Mouse (Mus musculus) right cerebral cortex, adult 2 months (tissue): ENCODE measurements around the gene Babam1.

Experiments
- DNase-seq, 2 experiments: peaks; one replicate each; pipeline ENCODE4 v3.0.0; 2021 to 2022; ENCODE audit warnings: low spot score in 2 of 2

The Babam1 gene

DNA sequence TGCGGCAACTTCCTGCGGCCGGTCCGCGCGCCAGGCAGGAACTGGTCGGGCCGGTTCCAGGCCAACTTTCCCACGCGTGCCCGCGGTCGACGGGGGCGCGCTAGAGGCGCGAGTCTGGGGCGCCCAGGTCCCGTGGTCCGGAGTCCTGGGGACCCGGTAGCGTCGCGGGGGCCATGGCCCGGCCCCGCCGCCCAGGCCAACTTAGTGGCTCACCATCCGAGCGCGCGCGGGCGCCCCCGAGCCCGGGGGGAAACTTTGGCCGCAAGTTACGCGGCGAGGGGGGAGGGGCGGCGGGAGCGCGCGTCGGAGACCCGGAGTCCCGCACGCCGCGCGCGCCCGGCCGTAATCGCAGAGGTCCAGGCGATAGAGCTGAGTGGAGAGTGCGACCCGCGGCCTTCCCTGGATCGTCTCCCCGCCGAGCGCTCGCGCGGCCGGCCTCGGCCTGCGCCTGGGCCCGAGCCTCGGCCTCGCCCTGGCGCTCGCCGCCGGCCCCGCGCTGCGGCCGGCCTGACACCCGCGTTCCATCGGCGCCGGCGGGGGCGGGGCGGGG lies 15.2 kb upstream of the Babam1 start, which contains the start of gene Nr2f6:
Nr2f6 (minus strand) TSS at position 540 of the 550 bp plus-strand sequence.
- DNase-seq = peak in 1 of 2 experiments; percentile 52

DNA sequence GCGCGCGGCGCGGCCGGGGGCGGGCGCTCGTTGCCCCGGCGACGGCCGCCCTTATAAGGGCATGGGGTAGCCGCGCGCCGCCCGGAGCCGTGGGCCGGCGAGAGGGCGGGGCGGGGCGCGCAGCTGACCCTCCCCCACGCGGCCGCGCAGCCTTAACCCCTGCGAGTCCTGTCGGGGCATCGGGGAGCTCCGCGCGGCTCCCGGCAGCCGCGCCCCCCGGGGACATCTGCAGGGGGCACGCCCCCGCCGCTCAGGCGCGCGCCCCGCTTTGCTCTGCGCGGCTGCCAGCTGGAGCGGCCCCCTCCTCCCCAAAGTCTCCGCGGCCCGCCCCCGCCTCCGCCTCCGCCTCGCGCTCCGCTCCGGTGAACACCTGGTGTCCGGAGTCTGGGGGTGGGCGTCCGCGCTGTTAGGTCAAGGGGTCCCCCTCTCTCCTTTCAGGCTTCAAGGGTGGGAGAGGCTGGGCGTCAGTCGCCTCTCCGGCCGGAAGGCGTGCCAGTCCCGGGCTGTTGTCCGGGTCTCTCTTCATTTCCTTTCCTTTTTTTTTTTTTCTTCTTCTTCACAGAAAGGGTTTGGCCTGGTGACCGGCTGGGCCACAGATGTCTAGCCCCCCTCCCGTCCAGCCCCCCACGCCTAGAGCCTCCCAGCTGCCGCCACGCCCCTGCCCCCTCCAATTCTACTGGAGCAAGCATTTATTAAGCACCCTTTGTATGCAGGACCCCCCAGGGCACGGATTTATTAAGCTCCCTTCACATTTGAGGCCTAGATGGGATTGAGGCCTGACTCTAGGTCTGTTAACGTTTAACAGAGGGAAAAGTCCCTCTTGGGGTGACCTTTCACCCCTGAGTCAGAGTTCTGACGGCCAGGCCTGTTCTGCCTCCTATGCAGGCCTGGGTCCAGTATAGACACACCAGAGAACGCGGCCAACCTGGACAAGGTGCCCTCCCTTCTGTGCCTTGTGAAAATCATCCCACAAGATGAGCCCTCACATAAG lies 14.4 kb upstream of the Babam1 start:
- DNase-seq = peak in 1 of 2 experiments; percentile 71

DNA sequence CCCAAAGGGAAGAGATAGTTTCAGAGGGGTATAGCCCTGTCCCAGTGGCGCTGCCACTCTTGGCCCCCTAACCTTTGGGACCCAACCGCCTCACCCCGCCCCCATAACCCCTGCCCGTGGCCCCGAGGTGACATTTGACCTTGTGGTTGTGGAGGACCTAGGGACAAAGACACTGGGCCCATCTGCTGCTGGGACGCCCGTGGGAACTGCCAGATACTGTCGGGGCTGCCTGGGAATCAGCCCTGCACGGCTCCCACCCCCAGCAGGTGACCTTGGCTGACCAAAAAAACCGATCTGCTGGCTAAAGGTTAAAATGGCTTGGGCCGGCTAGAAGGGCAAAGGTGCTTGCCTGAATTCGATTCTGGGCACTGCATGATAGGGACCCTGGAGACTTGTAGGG lies 13.3 kb upstream of the Babam1 start:
- DNase-seq = no peak

DNA sequence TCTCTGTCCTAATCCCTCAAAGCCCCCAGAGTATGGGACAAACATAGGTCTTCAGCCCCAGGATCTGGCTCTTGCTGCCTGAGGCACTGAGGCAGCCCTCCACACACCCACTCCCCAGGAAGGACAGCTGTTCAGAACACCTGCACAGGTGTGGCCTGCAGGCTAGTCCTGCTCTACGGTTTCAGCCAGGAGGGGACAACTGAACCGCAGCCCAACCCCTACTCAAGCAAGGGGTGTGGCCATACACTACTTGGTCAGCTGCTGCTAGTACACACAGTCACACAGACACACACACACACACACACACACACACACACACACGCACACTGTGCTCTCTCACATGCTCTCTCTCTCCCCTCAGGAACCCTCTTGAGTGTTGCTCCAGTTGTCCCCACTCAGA lies 12.8 kb upstream of the Babam1 start:
- DNase-seq = no peak

DNA sequence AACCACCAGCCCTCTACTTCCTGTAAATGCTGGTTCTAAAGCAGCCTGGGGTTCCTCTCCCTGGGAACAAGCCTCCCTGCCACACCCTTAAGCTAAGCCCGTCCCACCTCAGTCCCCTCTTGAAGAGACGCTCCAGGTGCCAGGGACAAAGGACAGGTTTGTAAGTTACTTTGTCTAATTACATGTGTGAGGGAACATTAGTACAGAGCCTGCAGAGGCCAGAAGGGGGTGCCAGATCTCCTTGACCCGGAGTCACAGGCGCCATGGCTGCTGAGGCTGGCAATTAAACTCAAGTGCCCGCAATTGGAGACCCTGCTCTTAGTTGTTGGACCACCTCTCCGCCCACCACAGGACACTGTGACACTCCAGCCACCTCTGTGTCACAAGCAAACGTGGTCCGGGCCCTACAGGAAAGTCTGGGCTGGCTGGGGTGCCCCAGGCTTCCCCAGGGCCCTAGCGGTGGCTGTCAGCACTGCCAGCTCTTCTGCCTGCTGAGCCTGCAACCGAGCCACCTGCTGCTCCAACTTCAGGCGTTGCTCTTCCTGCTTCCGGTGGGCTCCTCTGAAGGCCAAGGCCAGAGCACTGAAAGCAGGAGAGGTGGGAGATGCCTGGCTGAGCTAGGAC lies 11.3 kb upstream of the Babam1 start:
- DNase-seq = no peak

DNA sequence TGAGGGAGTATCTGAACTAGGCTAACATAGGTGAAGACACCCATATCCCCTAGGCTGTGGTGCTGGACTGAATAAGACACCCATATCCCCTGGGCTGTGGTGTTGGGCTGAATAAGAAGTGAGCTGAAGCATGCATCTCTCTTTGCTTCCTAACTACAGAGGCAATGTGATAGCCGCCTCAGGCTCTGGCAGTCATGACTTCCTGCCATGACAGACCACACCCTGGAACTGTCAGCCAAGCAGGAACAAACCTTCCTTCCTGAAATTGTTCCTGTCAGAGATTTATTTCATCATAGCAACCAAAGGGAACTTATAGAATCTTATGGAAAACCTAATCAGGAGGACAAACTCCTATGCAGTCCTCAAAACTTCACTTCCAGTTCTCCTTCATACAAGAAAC lies 8.4 kb upstream of the Babam1 start:
- DNase-seq = no peak

DNA sequence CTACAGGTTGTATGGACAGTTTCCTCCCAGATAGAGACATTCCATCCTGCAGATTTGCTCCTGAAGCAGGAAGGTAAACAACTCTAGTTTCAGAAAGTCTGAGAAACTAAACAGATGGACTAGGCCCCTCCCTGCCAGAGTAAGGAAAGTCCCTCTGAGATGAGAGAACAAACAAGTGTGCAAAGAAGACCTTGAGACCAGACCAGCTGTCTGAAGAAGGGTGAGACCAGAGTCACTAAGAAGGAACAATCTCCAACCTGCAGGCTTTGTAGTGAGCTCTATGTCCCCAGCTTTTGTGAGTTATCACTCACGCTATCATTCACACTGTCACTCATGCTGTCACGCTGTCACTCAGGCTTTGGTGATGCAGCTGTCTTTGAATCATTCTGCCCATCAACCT lies 5.0 kb upstream of the Babam1 start:
- DNase-seq = no peak

DNA sequence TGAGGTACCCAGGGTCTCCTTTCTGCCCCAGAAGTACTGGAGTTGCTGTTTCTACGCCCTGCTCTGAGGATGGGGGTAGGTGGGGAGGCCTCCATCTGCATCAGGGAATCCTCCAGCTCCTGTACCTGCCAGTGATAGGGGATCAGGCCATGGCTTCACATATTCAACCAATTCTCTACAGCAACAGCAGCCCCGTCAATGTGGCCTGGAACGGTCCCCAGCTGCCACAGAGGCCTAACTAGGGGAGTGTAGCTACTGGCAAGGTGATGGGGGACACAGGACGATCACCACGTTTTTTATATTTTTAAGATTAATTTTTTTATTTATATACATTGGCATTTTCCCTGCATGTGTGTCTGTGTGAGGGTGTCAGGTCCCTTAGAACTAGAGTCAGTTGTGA lies 4.3 kb upstream of the Babam1 start:
- DNase-seq = no peak

DNA sequence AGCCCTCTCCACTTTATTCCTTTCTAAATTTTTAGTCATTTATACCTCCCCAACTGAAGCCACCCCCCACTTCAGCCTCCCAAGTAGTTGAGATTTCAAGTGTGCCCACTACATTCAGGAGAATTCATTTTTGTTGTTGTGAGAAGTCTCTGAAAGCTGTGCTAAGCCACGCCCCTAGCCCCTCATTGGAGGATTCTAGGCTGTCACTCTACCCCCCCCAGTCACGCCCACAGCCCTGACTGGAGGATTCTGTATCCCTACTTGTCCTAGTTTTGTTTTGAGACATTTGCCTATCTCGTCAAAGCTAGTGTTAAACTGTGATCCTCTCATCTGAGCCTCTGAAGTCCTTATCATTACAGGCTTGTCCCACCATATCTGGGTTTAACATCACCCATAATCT lies 3.8 kb upstream of the Babam1 start:
- no peak for DNase-seq

DNA sequence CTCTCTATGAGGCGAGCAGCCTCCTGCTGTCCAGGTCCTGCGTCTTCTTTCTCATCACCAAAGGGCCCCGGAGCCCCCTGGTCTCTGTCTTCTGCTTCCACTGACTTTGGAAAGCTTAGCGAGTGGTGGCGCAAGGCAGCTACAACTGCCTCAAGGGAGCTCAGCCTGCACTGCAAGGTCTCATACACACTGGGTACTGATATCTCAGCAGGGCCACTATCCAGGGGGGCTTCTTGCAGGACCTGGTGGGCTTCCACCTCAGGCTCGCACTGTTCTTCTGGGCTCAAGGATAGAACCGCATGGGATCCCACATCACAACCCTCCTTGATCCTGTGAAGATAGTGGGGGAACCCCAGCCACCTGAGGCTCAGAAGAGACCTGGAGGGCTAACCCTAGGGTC lies 2.2 kb upstream of the Babam1 start:
- DNase-seq = no peak

DNA sequence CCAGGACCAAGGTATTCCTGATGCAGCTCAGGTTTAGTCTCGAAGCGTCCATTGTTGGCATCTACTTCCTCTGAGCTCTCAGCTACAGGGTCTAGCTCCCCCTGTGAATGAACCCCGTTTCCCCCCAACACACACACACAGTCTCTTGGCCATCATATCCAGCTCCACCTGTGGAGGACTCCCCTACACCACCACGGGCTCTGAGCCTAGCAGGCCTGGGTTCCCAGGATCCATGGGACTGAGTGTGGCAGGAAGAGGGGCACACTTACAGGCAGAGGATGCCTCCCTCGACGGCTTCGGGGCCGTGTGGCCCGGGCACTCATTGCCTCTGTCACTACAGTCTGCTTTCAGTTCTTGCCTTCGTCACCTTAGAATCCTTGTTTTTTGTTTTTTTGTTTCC lies 1.6 kb upstream of the Babam1 start:
- no peak for DNase-seq

DNA sequence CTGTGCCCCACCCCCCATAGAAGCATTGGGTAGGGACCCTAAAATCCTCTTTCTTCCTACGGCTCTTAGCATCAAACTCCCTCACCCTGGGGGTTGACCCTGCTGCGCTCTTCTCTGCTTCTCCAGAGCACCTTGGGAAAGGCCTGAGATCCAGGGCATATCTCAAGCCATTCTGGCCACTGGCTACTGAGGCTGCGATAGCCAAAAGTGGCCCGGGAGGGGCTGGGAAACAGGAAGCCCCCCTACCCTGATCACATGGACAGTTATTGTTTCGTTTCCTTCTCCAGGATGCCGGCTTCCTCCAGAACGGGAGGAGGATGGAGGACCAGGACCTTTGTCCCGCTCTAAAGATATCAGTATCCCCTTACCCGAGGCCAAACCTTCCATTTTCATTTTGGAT lies 1.0 kb upstream of the Babam1 start, which contains the start of gene Ushbp1:
Ushbp1 (minus strand) TSS at position 174 of the 400 bp plus-strand sequence.
- DNase-seq = peak in 1 of 2 experiments; percentile 1

DNA sequence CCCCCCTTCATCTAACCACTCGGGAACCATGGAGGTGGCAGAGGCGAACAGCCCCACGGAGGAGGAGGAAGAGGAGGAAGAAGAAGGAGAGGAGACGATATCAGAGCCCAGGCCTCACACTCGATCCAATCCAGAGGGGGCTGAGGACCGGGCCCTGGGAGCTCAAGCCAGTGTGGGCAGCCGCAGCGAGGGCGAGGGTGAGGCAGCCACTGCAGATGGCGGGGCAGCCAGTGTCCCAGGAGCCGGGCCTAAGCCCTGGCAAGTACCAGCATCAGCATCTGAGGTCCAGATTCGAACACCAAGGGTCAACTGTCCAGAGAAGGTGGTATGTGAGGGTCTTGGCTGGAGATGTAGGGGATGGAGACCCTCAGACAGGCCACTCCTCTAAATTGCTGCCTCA lies 1.0 kb downstream of the Babam1 start:
- DNase-seq = no peak

DNA sequence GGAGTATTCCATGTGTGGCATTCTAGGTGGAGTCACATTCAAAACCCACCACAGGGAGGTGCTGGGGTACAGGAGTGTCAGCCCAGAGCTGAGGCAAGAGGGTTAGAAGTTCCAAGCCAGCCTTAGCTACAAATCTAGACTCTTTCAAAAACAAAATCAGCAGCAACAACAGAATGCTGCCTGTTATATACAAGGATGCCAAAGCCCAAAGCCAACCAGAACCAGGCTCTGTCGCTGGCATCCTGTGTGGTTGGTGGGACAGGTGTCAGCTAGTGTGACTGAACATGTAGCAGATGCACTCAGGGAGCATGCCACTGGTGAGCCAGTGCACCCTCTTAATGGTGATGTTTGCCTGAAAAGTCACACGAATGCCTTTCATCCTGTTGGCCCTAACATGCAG lies 4.2 kb downstream of the Babam1 start:
- DNase-seq = no peak

DNA sequence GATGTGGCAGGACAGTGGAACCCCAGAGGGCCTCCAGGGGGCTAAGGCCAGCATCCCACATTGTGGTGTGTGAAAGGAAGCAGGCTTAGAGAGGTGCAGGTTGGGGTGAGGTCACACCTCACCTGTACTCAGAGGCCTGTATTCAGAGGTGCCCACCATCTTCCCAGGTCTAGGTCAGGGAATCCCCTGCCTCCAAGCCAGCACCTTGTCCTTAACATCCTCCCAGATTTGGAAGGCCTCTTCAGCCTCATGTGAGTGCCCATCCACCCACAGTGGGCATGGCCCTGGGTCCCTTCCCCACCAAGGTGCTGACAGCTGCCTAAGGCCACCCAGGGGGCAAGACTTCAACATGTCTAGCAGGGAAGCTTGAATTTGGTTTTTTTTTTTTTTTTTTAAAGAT lies 4.8 kb downstream of the Babam1 start:
- no peak for DNase-seq

DNA sequence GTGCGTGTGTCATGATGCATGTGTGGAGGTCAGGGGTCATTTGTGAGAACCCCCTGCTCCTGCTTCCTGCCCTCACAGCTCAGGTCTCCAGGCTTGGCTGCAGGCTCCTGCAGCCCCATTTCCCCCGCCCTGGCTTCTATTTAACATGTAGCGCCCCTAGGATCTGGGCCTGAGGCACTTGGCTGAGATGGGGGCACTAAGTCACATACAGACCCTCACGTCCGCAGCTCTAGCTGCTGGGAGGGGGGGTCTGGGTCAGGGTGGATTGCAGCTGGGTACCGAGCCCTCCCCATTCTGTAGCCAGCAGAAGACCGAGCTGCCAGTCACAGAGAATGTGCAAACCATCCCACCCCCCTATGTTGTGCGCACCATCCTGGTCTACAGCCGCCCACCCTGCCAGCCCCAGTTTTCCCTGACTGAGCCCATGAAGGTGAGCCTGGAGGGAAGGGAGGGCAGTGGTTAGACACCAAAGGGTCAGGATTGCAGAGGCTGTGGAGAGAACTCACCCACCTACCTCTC lies 5.8 kb downstream of the Babam1 start:
- no peak for DNase-seq

DNA sequence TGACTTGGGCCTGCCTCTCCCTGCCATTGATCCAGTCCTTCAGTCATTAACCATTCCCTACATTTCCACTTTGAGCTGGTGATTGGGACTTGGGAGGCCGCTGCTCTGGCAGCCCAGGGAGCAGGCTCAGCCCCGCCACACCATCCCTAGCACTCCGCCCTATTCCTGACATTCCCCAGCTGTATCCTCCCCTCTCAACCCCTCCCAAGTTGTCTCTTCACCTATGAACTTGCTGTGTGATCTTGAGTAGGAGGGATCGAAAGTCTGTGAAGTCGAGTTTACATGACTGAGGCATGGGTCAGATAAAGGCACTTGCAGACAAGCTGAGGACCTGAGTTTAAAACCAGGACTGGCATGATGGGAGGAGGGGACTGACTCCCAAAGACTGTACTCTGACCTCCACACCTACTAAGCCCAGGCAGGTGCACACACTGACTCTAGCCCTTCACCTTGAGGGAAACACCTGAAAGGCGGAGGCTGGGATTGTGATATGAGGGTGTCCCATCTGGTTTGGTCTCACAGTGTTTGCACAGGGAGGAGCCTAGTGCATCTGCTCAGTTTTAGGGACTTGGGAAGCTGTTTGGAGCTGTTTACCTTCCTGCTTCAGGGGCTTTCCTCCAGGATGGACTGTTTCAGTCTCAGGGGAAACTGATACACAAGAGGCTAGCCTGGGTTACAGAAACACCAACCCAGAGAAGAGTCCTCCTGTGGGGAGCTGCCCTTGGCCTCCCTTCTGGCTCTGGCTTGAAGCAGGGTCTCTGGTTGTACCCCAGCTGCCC lies 6.6 kb downstream of the Babam1 start:
- no peak for DNase-seq

DNA sequence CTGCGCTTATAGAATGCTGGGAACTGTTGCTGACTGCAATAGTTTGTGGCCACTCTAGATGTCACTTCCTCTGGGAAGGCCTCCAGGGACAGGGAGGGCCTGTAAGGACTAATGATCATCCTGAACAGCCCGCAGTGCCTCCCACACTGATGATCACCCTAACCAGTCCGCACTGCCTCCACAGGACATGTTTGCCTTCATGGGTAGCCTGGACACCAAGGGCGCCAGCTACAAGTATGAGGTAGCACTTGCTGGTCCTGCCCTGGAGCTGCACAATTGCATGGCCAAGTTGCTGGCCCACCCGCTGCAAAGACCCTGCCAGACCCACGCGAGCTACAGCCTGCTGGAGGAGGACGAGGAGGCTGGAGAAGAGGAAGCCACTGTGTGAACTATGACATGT lies 7.3 kb downstream of the Babam1 start:
- no peak for DNase-seq

DNA sequence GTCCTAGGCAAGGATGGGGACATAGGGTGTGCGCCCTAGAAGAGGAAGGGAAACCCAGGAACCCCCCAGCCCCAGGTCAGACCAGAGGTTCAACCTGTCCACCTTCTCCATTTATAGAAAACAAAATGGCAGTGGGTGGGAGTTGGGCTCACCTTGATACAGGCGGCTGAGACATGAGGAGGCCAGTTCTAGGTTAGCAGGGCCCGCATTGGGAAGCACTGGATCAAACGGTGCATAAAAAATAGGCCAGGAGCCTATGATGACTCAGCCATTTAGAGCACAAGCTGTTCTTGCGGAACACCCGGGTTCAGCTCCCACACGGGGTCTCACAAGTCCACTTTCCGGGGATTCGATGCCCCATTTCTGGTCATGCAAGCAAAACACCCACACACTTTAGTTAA lies 8.3 kb downstream of the Babam1 start:
- DNase-seq = no peak

DNA sequence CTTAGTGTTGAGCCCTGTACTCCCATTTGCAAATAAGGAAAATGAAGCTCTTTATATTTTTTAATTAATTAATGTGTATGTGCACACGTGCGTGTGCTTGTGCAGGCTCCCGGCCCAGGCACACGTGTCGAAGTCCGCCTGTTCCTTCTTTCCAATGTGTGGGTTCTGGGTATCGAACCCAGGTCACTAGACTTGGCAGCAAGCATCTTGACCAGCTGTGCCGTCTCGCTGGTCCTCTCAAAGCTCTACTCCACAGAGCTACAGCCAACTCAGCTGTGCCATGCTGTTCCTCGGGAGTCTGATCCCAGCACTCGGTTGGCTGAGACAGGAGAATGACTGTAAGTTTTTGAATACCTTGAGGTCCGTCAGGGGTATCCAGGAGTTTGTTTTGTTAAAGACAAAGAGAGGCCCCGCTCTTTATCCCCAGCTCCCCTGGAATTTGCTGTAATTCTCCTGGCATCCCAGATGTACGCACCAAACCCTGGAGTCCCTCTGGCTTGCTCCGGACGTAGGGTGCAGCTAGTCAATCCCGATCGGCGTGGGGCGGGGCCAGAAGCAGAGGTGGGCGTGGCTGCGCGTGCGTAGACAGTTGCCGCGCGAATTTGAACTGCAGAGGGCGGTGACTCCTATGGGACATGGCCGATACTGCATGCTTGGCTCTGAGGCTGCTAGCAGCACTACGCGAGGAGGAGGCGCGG lies 8.9 kb downstream of the Babam1 start, which contains the start of gene Ankle1:
Ankle1 (plus strand) TSS at position 610 of the 698 bp plus-strand sequence.
- peak; percentile 92 to 94 for DNase-seq
